Mouse (Mus musculus): ENCODE measurements around the gene Znrf2.
A peak's percentile ranks its signal among the peaks of the same experiment; 100 is the strongest.
"Not testable (repeated sequence)": the region's sequence is repeated elsewhere in the genome, so short reads cannot be mapped to it uniquely, and the experiment has no call there.

Znrf2 gene

GRCm38 (mm10) chr6:54809531-54810313 lies 7.0 kb upstream of the Znrf2 start:
- DNase-seq (ENCODE audit: low spot score) = peak; percentile 72

GRCm38 (mm10) chr6:54810314-54810646 lies 6.4 kb upstream of the Znrf2 start:
- DNase-seq (ENCODE audit: low spot score) = no peak

GRCm38 (mm10) chr6:54811546-54812250 lies 5.0 kb upstream of the Znrf2 start:
- DNase-seq (ENCODE audit: low spot score) = no peak

GRCm38 (mm10) chr6:54812276-54812675 lies 4.4 kb upstream of the Znrf2 start:
- no peak for DNase-seq (ENCODE audit: low spot score)

- no peak for DNase-seq (ENCODE audit: low spot score)
Observed at GRCm38 (mm10) chr6:54815428-54816130, 1.1 kb upstream of the Znrf2 start.

GRCm38 (mm10) chr6:54817266-54817767 lies 601 bp downstream of the Znrf2 start:
- DNase-seq (ENCODE audit: low spot score) = peak; percentile 61

- DNase-seq (ENCODE audit: low spot score) = no peak
Observed at GRCm38 (mm10) chr6:54818389-54818788, 1.7 kb downstream of the Znrf2 start.

- DNase-seq (ENCODE audit: low spot score) = no peak
Observed at GRCm38 (mm10) chr6:54819272-54819671, 2.6 kb downstream of the Znrf2 start.

- DNase-seq (ENCODE audit: low spot score) = no peak
Observed at GRCm38 (mm10) chr6:54819746-54820145, 3.0 kb downstream of the Znrf2 start.

- no peak for DNase-seq (ENCODE audit: low spot score)
Observed at GRCm38 (mm10) chr6:54822348-54822747, 5.6 kb downstream of the Znrf2 start.

- not testable (repeated sequence) for DNase-seq (ENCODE audit: low spot score)
Observed at GRCm38 (mm10) chr6:54824561-54824960, 7.8 kb downstream of the Znrf2 start.

- DNase-seq (ENCODE audit: low spot score) = no peak
Observed at GRCm38 (mm10) chr6:54827481-54827880, 10.8 kb downstream of the Znrf2 start.

- DNase-seq (ENCODE audit: low spot score) = no peak
Observed at GRCm38 (mm10) chr6:54828274-54828673, 11.6 kb downstream of the Znrf2 start.

GRCm38 (mm10) chr6:54830048-54830772 lies 13.5 kb downstream of the Znrf2 start:
- no peak for DNase-seq (ENCODE audit: low spot score)

GRCm38 (mm10) chr6:54831069-54831720 lies 14.5 kb downstream of the Znrf2 start:
- DNase-seq (ENCODE audit: low spot score) = no peak

GRCm38 (mm10) chr6:54833427-54833826 lies 16.7 kb downstream of the Znrf2 start:
- DNase-seq (ENCODE audit: low spot score) = no peak

GRCm38 (mm10) chr6:54836666-54837065 lies 19.9 kb downstream of the Znrf2 start:
- no peak for DNase-seq (ENCODE audit: low spot score)

- DNase-seq (ENCODE audit: low spot score) = no peak
Observed at GRCm38 (mm10) chr6:54841399-54841798, 24.7 kb downstream of the Znrf2 start.

GRCm38 (mm10) chr6:54842041-54842440 lies 25.3 kb downstream of the Znrf2 start:
- no peak for DNase-seq (ENCODE audit: low spot score)

- no peak for DNase-seq (ENCODE audit: low spot score)
Observed at GRCm38 (mm10) chr6:54848546-54848945, 31.8 kb downstream of the Znrf2 start.

All from testis, postnatal 14 days (tissue).